8 mouse cellular contexts compared by ENCODE assay signal in the genomic region with DNA sequence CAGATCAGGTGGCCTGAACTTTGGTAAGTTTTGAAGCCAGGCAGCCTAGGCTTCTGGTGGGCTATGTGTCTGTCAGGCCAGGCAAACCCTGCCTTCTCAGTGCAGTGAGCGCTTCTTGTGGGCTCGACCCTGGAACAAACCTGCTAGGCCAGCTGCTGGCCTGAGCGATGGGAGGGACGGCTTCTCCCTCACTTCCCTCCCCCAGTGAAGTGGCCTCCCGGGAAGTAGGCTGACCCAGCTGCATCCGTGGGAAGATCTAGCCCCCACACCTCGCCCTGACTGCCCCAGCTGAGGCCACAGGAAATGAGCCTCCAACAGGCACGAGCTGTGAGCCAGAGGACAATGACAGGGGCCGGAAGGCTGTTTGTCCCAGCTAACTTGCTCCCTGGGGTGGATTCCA. TPM values are rescaled to one million over a fixed set of nuclear protein-coding genes. Genes with fewer than 3 reads are reported as not detected.
DNase-seq lines count a peak whose midpoint lies in the region; ATAC-seq and TF ChIP-seq lines count a peak whose summit lies in the region.

No protein-coding gene starts in this region.

- H3K4me2 ChIP-seq in heart, postnatal 0 days (ENCODE audit: low read depth, low read length) = no peak overlapping the region

- H3K36me3 ChIP-seq in embryonic facial prominence, embryonic 10.5 days (replicated peaks) = no peaks in the 10 kb centered on the region
- no peaks in the 10 kb centered on the region for H3K36me3 ChIP-seq in heart, postnatal 0 days (replicated peaks; ENCODE audit: control insufficient read depth, insufficient read depth, low read length)

- H3K9ac ChIP-seq in heart, postnatal 0 days (replicated peaks; ENCODE audit: low read depth, low read length) = no peak overlapping the region

- peaks cover 27% of the 10 kb centered on the region for H3K4me1 ChIP-seq in embryonic facial prominence, embryonic 10.5 days
- peaks cover 11% of the 10 kb centered on the region for H3K4me1 ChIP-seq in heart, postnatal 0 days (ENCODE audit: control insufficient read depth, insufficient read depth)

- no peaks in the 10 kb centered on the region for H3K27me3 ChIP-seq in embryonic facial prominence, embryonic 10.5 days (replicated peaks; ENCODE audit: low read depth, poor library complexity, severe bottlenecking)
- no peaks in the 10 kb centered on the region for H3K27me3 ChIP-seq in heart, postnatal 0 days (ENCODE audit: control insufficient read depth, insufficient read depth, low read length)

- H3K4me3 ChIP-seq in embryonic facial prominence, embryonic 10.5 days = no peak overlapping the region; the same call in 1 of the 2 replicates
- no peak overlapping the region for H3K4me3 ChIP-seq in heart, postnatal 0 days (ENCODE audit: low read depth, low read length)

- peak; percentile 91 for ATAC-seq in heart, postnatal 0 days (ENCODE audit: insufficient read depth, low read depth)
- ATAC-seq in megakaryocyte progenitor cell, adult 5-6 weeks (replicated peaks; ENCODE audit: poor library complexity) = peak; percentile 94

- TF ChIP-seq EP300 in heart, postnatal 0 days (IDR thresholded peaks at IDR 0.05; ENCODE audit: low read depth) = peak; percentile 96

- no peak for TF ChIP-seq CTCF in heart, postnatal 0 days (IDR thresholded peaks at IDR 0.05; ENCODE audit: low read depth)

- WGBS in embryonic facial prominence, embryonic 10.5 days = 14% methylated on average over 9 of the region's 9 CpGs
- 17% methylated on average over 9 of the region's 9 CpGs for WGBS in heart, postnatal 0 days

- no peaks in the 10 kb centered on the region for H3K9me3 ChIP-seq in embryonic facial prominence, embryonic 10.5 days
- no peaks in the 10 kb centered on the region for H3K9me3 ChIP-seq in heart, postnatal 0 days (replicated peaks; ENCODE audit: control insufficient read depth, low read length)

- peak; percentile 5 for DNase-seq in right cerebral cortex, adult 18-20 months
- no peak for DNase-seq in right cerebral cortex, postnatal 4 days
- peak; percentile 69 for DNase-seq in embryonic facial prominence, embryonic 10.5 days (ENCODE audit: low spot score)
- DNase-seq in heart, postnatal 0 days (ENCODE audit: low spot score) = peak; percentile 87
- peak; percentile 84 to 91 for DNase-seq in kidney, postnatal 4 days
- peak; percentile 57 for DNase-seq in yolk sac, embryonic 10.5 days (ENCODE audit: low spot score)
- DNase-seq in cerebellum, postnatal 14 days = no peak

- H3K27ac ChIP-seq in embryonic facial prominence, embryonic 10.5 days (replicated peaks) = peak overlapping the region; percentile 52
- H3K27ac ChIP-seq in heart, postnatal 0 days (ENCODE audit: low read depth) = peak overlapping the region; percentile 89

RNA-seq across cellular contexts. Expression of a gene that starts 32.7 kb away (rescaled TPM):
- 40.5 and 42.6 TPM in 2 replicates for polyA plus RNA-seq in embryonic facial prominence, embryonic 10.5 days (2016; fragmentation: Nextera tagmentation; extraction: Ambion mirVana)
- total RNA-seq in heart, postnatal 0 days (2014; rRNA removed; ENCODE audit: low replicate concordance) = 74.5 and 94.2 TPM in 2 replicates
- polyA plus RNA-seq in heart, postnatal 0 days (2015; fragmentation: Nextera tagmentation; extraction: Ambion mirVana) = 86.3 and 104 TPM in 2 replicates
- total RNA-seq in megakaryocyte progenitor cell, adult 5-6 weeks (2015) = 11.7 and 12.5 TPM in 2 replicates
- 7.1 and 8.9 TPM in 2 replicates for total RNA-seq in megakaryocyte progenitor cell, adult 5-6 weeks (2017)

RNA-seq across cellular contexts. Expression of a gene that starts 58.6 kb away (rescaled TPM):
- polyA plus RNA-seq in embryonic facial prominence, embryonic 10.5 days (2016; fragmentation: Nextera tagmentation; extraction: Ambion mirVana) = 39.3 and 50.2 TPM in 2 replicates
- 147 and 156 TPM in 2 replicates for total RNA-seq in heart, postnatal 0 days (2014; rRNA removed; ENCODE audit: low replicate concordance)
- 129 and 130 TPM in 2 replicates for polyA plus RNA-seq in heart, postnatal 0 days (2015; fragmentation: Nextera tagmentation; extraction: Ambion mirVana)
- 17.8 and 17.9 TPM in 2 replicates for total RNA-seq in megakaryocyte progenitor cell, adult 5-6 weeks (2015)
- 11.8 and 23.4 TPM in 2 replicates for total RNA-seq in megakaryocyte progenitor cell, adult 5-6 weeks (2017)

Comparison
In these comparisons a context has a peak if more than half of its experiments do, and no peak if none do; other contexts are left out.
1. DNase-seq: peak in right cerebral cortex, adult 18-20 months (single experiment), embryonic facial prominence, embryonic 10.5 days (single experiment), heart, postnatal 0 days (single experiment), kidney, postnatal 4 days (2 of 2) and yolk sac, embryonic 10.5 days (single experiment); none in right cerebral cortex, postnatal 4 days (single experiment) and cerebellum, postnatal 14 days (0 of 2).